ENCODE assay signal across 8 mouse cellular contexts in the genomic region with DNA sequence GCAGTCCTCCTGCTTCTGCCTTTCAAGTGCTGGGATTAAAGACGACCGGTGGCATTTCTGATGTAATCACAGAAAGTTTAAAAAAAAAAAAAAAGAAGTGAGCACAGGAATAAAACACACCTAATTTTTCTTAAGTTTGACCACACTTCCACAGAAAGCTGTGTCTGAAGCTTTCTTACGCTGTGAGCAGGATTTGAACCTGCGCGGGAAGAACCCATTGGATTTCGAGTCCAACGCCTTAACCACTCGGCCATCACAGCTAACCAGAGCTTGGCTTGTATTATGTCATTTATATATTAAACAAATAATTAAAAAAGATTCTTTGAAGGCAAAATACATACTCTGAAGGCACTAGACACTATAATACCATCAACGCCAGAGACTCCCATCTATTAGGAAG. TPM values are rescaled to one million over a fixed set of nuclear protein-coding genes. Genes with fewer than 3 reads are reported as not detected.
A peak's percentile ranks its signal among the peaks of the same experiment; 100 is the strongest.
DNase-seq lines count a peak whose midpoint lies in the region; ATAC-seq and TF ChIP-seq lines count a peak whose summit lies in the region.

No protein-coding gene starts in this region.

- peak overlapping the region; percentile 29 for H3K9ac ChIP-seq in heart, embryonic 15.5 days
- H3K9ac ChIP-seq in kidney, postnatal 0 days (ENCODE audit: low read depth, low read length), result peak overlapping the region; percentile 52; the same call in 1 of the 2 replicates
- peak overlapping the region; percentile 65 for H3K9ac ChIP-seq in liver, postnatal 0 days (replicated peaks)
- peak overlapping the region; percentile 15; the same call in 1 of the 2 replicates for H3K9ac ChIP-seq in neural tube, embryonic 11.5 days (ENCODE audit: low read length)

- ATAC-seq in heart, embryonic 15.5 days (replicated peaks; ENCODE audit: insufficient number of reproducible peaks, insufficient read depth, low FRiP score, low read depth), result peak; percentile 57; the same call in 1 of the 2 replicates
- ATAC-seq in kidney, postnatal 0 days (replicated peaks; ENCODE audit: low FRiP score, low read depth), result peak; percentile 77
- ATAC-seq in liver, postnatal 0 days, result peak; percentile 72
- ATAC-seq in neural tube, embryonic 11.5 days (ENCODE audit: insufficient read depth, low FRiP score, low TSS enrichment), result peak; percentile 64; the same call in 1 of the 2 replicates

- peak overlapping the region; percentile 73 for H3K4me3 ChIP-seq in erythroblast, embryonic 14.5 days (replicated peaks)
- H3K4me3 ChIP-seq in heart, embryonic 15.5 days, result peak overlapping the region; percentile 61
- H3K4me3 ChIP-seq in kidney, postnatal 0 days (replicated peaks; ENCODE audit: low read depth, low read length), result peak overlapping the region; percentile 48
- peak overlapping the region; percentile 59 for H3K4me3 ChIP-seq in liver, postnatal 0 days (ENCODE audit: low read depth, low read length)
- peak overlapping the region; percentile 42 for H3K4me3 ChIP-seq in neural tube, embryonic 11.5 days (ENCODE audit: low read depth, low read length)

- no peaks in the 10 kb centered on the region for H3K27me3 ChIP-seq in erythroblast, embryonic 14.5 days (ENCODE audit: control insufficient read depth)
- peaks cover 4% of the 10 kb centered on the region; the same call in 1 of the 2 replicates for H3K27me3 ChIP-seq in heart, embryonic 15.5 days
- peaks cover 12% of the 10 kb centered on the region; the same call in 1 of the 2 replicates for H3K27me3 ChIP-seq in kidney, postnatal 0 days (ENCODE audit: insufficient read depth, low read length)
- no peaks in the 10 kb centered on the region for H3K27me3 ChIP-seq in liver, postnatal 0 days (ENCODE audit: insufficient read depth, low read length)
- H3K27me3 ChIP-seq in neural tube, embryonic 11.5 days (ENCODE audit: control insufficient read depth, insufficient read depth, low read length), result peaks cover 10% of the 10 kb centered on the region

- no peak for TF ChIP-seq CTCF in kidney, postnatal 0 days (IDR thresholded peaks at IDR 0.05; ENCODE audit: low read depth)
- no peak for TF ChIP-seq CTCF in liver, postnatal 0 days (IDR thresholded peaks at IDR 0.05; ENCODE audit: low read depth)

- TF ChIP-seq EP300 in liver, postnatal 0 days (IDR thresholded peaks at IDR 0.05; ENCODE audit: low read depth), result peak; percentile 62

- H3K36me3 ChIP-seq in erythroblast, embryonic 14.5 days (ENCODE audit: control insufficient read depth), result no peaks in the 10 kb centered on the region
- no peaks in the 10 kb centered on the region for H3K36me3 ChIP-seq in heart, embryonic 15.5 days
- H3K36me3 ChIP-seq in kidney, postnatal 0 days (ENCODE audit: insufficient read depth, low read length), result no peaks in the 10 kb centered on the region
- no peaks in the 10 kb centered on the region for H3K36me3 ChIP-seq in liver, postnatal 0 days (replicated peaks; ENCODE audit: insufficient read depth, low read length)
- no peaks in the 10 kb centered on the region for H3K36me3 ChIP-seq in neural tube, embryonic 11.5 days (ENCODE audit: control insufficient read depth, insufficient read depth, low read length)

- peaks cover 42% of the 10 kb centered on the region for H3K4me1 ChIP-seq in erythroblast, embryonic 14.5 days (ENCODE audit: control insufficient read depth)
- peaks cover 4% of the 10 kb centered on the region; the same call in 1 of the 2 replicates for H3K4me1 ChIP-seq in heart, embryonic 15.5 days (replicated peaks)
- H3K4me1 ChIP-seq in kidney, postnatal 0 days (replicated peaks; ENCODE audit: insufficient read depth, low read length), result no peaks in the 10 kb centered on the region
- H3K4me1 ChIP-seq in liver, postnatal 0 days (ENCODE audit: insufficient read depth), result peaks cover 7% of the 10 kb centered on the region
- 0 out of 2 replicates have a peak, but pooled peaks cover 3% of the 10 kb centered on the region for H3K4me1 ChIP-seq in neural tube, embryonic 11.5 days (ENCODE audit: control insufficient read depth, insufficient read depth, low read length)

- H3K27ac ChIP-seq in heart, embryonic 15.5 days, result peak overlapping the region; percentile 16; the same call in 1 of the 2 replicates
- no peak overlapping the region for H3K27ac ChIP-seq in kidney, postnatal 0 days
- peak overlapping the region; percentile 74 for H3K27ac ChIP-seq in liver, postnatal 0 days (ENCODE audit: low read depth)
- no peak overlapping the region for H3K27ac ChIP-seq in neural tube, embryonic 11.5 days (ENCODE audit: low read depth, low read length)

- peak; percentile 95 for DNase-seq in ES-CJ7 (ENCODE audit: low read depth, low spot score)
- DNase-seq in brain, adult 2 months (ENCODE audit: low read depth, low spot score), result peak; percentile 85
- peak; percentile 88 for DNase-seq in kidney, postnatal 0 days (ENCODE audit: low spot score)
- DNase-seq in liver, postnatal 0 days, result peak; percentile 88
- DNase-seq in neural tube, embryonic 11.5 days (ENCODE audit: low spot score), result peak; percentile 86
- DNase-seq in thymus, adult 18-20 months, result peak; percentile 26 to 58

- WGBS in heart, embryonic 15.5 days, result under 1% methylated on average over 9 of the region's 9 CpGs
- WGBS in kidney, postnatal 0 days, result under 1% methylated on average over 9 of the region's 9 CpGs
- WGBS in liver, postnatal 0 days (ENCODE audit: insufficient replicate concordance), result under 1% methylated on average over 9 of the region's 9 CpGs
- under 1% methylated on average over 9 of the region's 9 CpGs for WGBS in neural tube, embryonic 11.5 days

- peak overlapping the region; percentile 77 for H3K4me2 ChIP-seq in heart, embryonic 15.5 days
- peak overlapping the region; percentile 77 for H3K4me2 ChIP-seq in kidney, postnatal 0 days (ENCODE audit: low read length)
- H3K4me2 ChIP-seq in liver, postnatal 0 days (ENCODE audit: low read depth, low read length), result peak overlapping the region; percentile 81
- peak overlapping the region; percentile 57 for H3K4me2 ChIP-seq in neural tube, embryonic 11.5 days (ENCODE audit: low read depth)

- no peaks in the 10 kb centered on the region for H3K9me3 ChIP-seq in erythroblast, embryonic 14.5 days (ENCODE audit: control insufficient read depth, low read length)
- no peaks in the 10 kb centered on the region for H3K9me3 ChIP-seq in heart, embryonic 15.5 days (replicated peaks)
- H3K9me3 ChIP-seq in kidney, postnatal 0 days (replicated peaks; ENCODE audit: low read length), result no peaks in the 10 kb centered on the region
- H3K9me3 ChIP-seq in liver, postnatal 0 days (ENCODE audit: low read length), result no peaks in the 10 kb centered on the region
- no peaks in the 10 kb centered on the region for H3K9me3 ChIP-seq in neural tube, embryonic 11.5 days (ENCODE audit: control insufficient read depth, low read length)

RNA-seq across cellular contexts. Expression of gene Prss16, which starts 12.7 kb away (rescaled TPM):
- not detected in 2 replicates for polyA plus RNA-seq in erythroblast, embryonic 14.5 days (2012)
- 9.5 and 113 TPM in 2 replicates for polyA plus RNA-seq in heart, embryonic 15.5 days (2015; fragmentation: Nextera tagmentation; extraction: Ambion mirVana)
- polyA plus RNA-seq in kidney, postnatal 0 days (2015; fragmentation: Nextera tagmentation; extraction: Ambion mirVana), result 0.21 and 0.60 TPM in 2 replicates
- polyA plus RNA-seq in liver, postnatal 0 days (2015; fragmentation: Nextera tagmentation; extraction: Ambion mirVana), result 0.92 and 1.1 TPM in 2 replicates
- polyA plus RNA-seq in neural tube, embryonic 11.5 days (2014; fragmentation: Nextera tagmentation; extraction: Ambion mirVana), result 0.21 and 0.27 TPM in 2 replicates

RNA-seq across cellular contexts. Expression of gene Hist1h2ah, which starts 13.1 kb away (rescaled TPM):
- 105 and 181 TPM in 2 replicates for polyA plus RNA-seq in erythroblast, embryonic 14.5 days (2012)
- polyA plus RNA-seq in heart, embryonic 15.5 days (2015; fragmentation: Nextera tagmentation; extraction: Ambion mirVana), result 3.5 TPM in 1 of 2 replicates, not detected in the other
- polyA plus RNA-seq in kidney, postnatal 0 days (2015; fragmentation: Nextera tagmentation; extraction: Ambion mirVana), result 4.0 and 4.5 TPM in 2 replicates
- polyA plus RNA-seq in liver, postnatal 0 days (2015; fragmentation: Nextera tagmentation; extraction: Ambion mirVana), result 8.6 and 9.9 TPM in 2 replicates
- polyA plus RNA-seq in neural tube, embryonic 11.5 days (2014; fragmentation: Nextera tagmentation; extraction: Ambion mirVana), result 6.6 and 16.2 TPM in 2 replicates

RNA-seq across cellular contexts. Expression of gene Hist1h2bk, which starts 13.4 kb away (rescaled TPM):
- polyA plus RNA-seq in erythroblast, embryonic 14.5 days (2012), result 6.1 and 13.9 TPM in 2 replicates
- polyA plus RNA-seq in heart, embryonic 15.5 days (2015; fragmentation: Nextera tagmentation; extraction: Ambion mirVana), result 1.6 and 1.7 TPM in 2 replicates
- polyA plus RNA-seq in kidney, postnatal 0 days (2015; fragmentation: Nextera tagmentation; extraction: Ambion mirVana), result 4.0 and 4.8 TPM in 2 replicates
- polyA plus RNA-seq in liver, postnatal 0 days (2015; fragmentation: Nextera tagmentation; extraction: Ambion mirVana), result 1.7 and 2.2 TPM in 2 replicates
- polyA plus RNA-seq in neural tube, embryonic 11.5 days (2014; fragmentation: Nextera tagmentation; extraction: Ambion mirVana), result 6.2 and 10.8 TPM in 2 replicates

RNA-seq across cellular contexts. Expression of gene Hist1h4i, which starts 18.9 kb away (rescaled TPM):
- polyA plus RNA-seq in erythroblast, embryonic 14.5 days (2012), result 24.7 and 42.0 TPM in 2 replicates
- polyA plus RNA-seq in heart, embryonic 15.5 days (2015; fragmentation: Nextera tagmentation; extraction: Ambion mirVana), result 8.6 and 12.1 TPM in 2 replicates
- polyA plus RNA-seq in kidney, postnatal 0 days (2015; fragmentation: Nextera tagmentation; extraction: Ambion mirVana), result 15.3 and 17.2 TPM in 2 replicates
- polyA plus RNA-seq in liver, postnatal 0 days (2015; fragmentation: Nextera tagmentation; extraction: Ambion mirVana), result 18.0 and 18.3 TPM in 2 replicates
- polyA plus RNA-seq in neural tube, embryonic 11.5 days (2014; fragmentation: Nextera tagmentation; extraction: Ambion mirVana), result 25.5 and 29.2 TPM in 2 replicates

RNA-seq across cellular contexts. Expression of gene Hist1h2ag, which starts 20.5 kb away (rescaled TPM):
- 9.1 and 21.8 TPM in 2 replicates for polyA plus RNA-seq in erythroblast, embryonic 14.5 days (2012)
- polyA plus RNA-seq in heart, embryonic 15.5 days (2015; fragmentation: Nextera tagmentation; extraction: Ambion mirVana), result 11.2 and 12.4 TPM in 2 replicates
- polyA plus RNA-seq in kidney, postnatal 0 days (2015; fragmentation: Nextera tagmentation; extraction: Ambion mirVana), result 33.8 and 48.4 TPM in 2 replicates
- 7.4 and 9.4 TPM in 2 replicates for polyA plus RNA-seq in liver, postnatal 0 days (2015; fragmentation: Nextera tagmentation; extraction: Ambion mirVana)
- polyA plus RNA-seq in neural tube, embryonic 11.5 days (2014; fragmentation: Nextera tagmentation; extraction: Ambion mirVana), result 51.6 and 61.4 TPM in 2 replicates

Comparison
In these comparisons a context has a peak if more than half of its experiments do, and no peak if none do; other contexts are left out.
1. DNase-seq: peak in every context shown above with its lines; median percentile 95 in ES-CJ7; 88 in kidney, postnatal 0 days; 88 in liver, postnatal 0 days; 86 in neural tube, embryonic 11.5 days; 85 in brain, adult 2 months; 42 in thymus, adult 18-20 months.
2. H3K27ac ChIP-seq: peak in heart, embryonic 15.5 days (single experiment) and liver, postnatal 0 days (single experiment); none in kidney, postnatal 0 days (single experiment) and neural tube, embryonic 11.5 days (single experiment).
3. H3K9ac ChIP-seq: peak in every context shown above with its lines; median percentile 65 in liver, postnatal 0 days; 52 in kidney, postnatal 0 days; 29 in heart, embryonic 15.5 days; 15 in neural tube, embryonic 11.5 days.
4. Peak in every context shown above with its lines, with median percentiles within 50 percentile points of each other: H3K4me3 ChIP-seq, ATAC-seq and H3K4me2 ChIP-seq.